Mouse (Mus musculus) liver, embryonic 12.5 days (tissue): ENCODE measurements at regions not wholly inside any gene's neighbourhood (a gene's known extent, or its start where the extent isn't known, plus 50 kb on each side); places are given as distances from the start of the nearest gene placed in this dataset.
"Not testable (repeated sequence)": the region's sequence is repeated elsewhere in the genome, so short reads cannot be mapped to it uniquely, and the experiment has no call there.

Experiments
- ATAC-seq: fragments of 200-750 bp; cut with Nextera tagmentation; 2 replicates; pipeline ENCODE4 v1.8.0; 2017; ENCODE audit warnings: moderate number of reproducible peaks, mild to moderate bottlenecking, moderate library complexity
- H3K27ac ChIP-seq: fragments of 300-500 bp; sonication (generic); 2 replicates; pipeline ENCODE4 v1.5.1; 2016; ENCODE audit warnings: mild to moderate bottlenecking
- H3K27me3 ChIP-seq: fragments of 300-500 bp; sonication (generic); replicated peaks from 2 replicates; pipeline ENCODE4 v1.6.1; 2016; ENCODE audit warnings: mild to moderate bottlenecking, moderate library complexity
- H3K36me3 ChIP-seq: fragments of 300-500 bp; sonication (generic); 2 replicates; pipeline ENCODE4 v1.6.1; 2016; ENCODE audit warnings: mild to moderate bottlenecking, moderate library complexity
- H3K4me1 ChIP-seq: fragments of 300-500 bp; sonication (generic); 2 replicates; pipeline ENCODE4 v1.6.1; 2016
- H3K4me2 ChIP-seq: fragments of 300-500 bp; sonication (generic); 2 replicates; pipeline ENCODE4 v1.6.1; 2016; ENCODE audit warnings: mild to moderate bottlenecking, moderate library complexity
- H3K4me3 ChIP-seq: fragments of 300-500 bp; sonication (generic); 2 replicates; pipeline ENCODE4 v1.5.1; 2016; ENCODE audit warnings: mild to moderate bottlenecking, moderate library complexity
- H3K9ac ChIP-seq: fragments of 300-500 bp; sonication (generic); 2 replicates; pipeline ENCODE4 v1.6.1; 2016; ENCODE audit warnings: mild to moderate bottlenecking, moderate library complexity
- H3K9me3 ChIP-seq: fragments of 300-500 bp; sonication (generic); replicated peaks from 2 replicates; pipeline ENCODE4 v1.6.1; 2016; ENCODE audit warnings: mild to moderate bottlenecking, moderate library complexity
- WGBS: fragments of 180-500 bp; shearing (Covaris S2); methylation state at CpG from one replicate; pipeline ENCODE4 v1.1.7; 2016; ENCODE audit not compliant: insufficient replicate concordance; 5-methylcytosine and 5-hydroxymethylcytosine counted together

- no peak for ATAC-seq
- Histone ChIP-seq H3K4me1 (no peaks in the 10 kb centered on the region), H3K4me2 (no peak overlapping the region), H3K27me3 (no peaks in the 10 kb centered on the region), H3K9ac (no peak overlapping the region), H3K9me3 (no peaks in the 10 kb centered on the region), H3K4me3 (no peak overlapping the region), H3K27ac (no peak overlapping the region), H3K36me3 (no peaks in the 10 kb centered on the region)
- 74% methylated on average over 3 of the region's 3 CpGs for WGBS
Measured at GRCm38 (mm10) chr10:56994969-56995368, 491.2 kb upstream of the Hsf2 start.

- Histone ChIP-seq H3K9ac (no peak overlapping the region), H3K4me1 (no peaks in the 10 kb centered on the region), H3K4me3 (no peak overlapping the region), H3K9me3 (no peaks in the 10 kb centered on the region), H3K27me3 (no peaks in the 10 kb centered on the region), H3K36me3 (no peaks in the 10 kb centered on the region), H3K4me2 (no peak overlapping the region), H3K27ac (no peak overlapping the region)
- ATAC-seq: no peak
- WGBS: 25% methylated on average over 16 of the region's 16 CpGs
Measured at GRCm38 (mm10) chr10:57000892-57001722, 485.1 kb upstream of the Hsf2 start.

- no peaks in the 10 kb centered on the region for H3K4me1 ChIP-seq
- no peak overlapping the region for H3K27ac ChIP-seq
- no peaks in the 10 kb centered on the region for H3K9me3 ChIP-seq
- WGBS: 52% methylated on average over 8 of the region's 8 CpGs
- no peak overlapping the region for H3K9ac ChIP-seq
- no peak overlapping the region for H3K4me3 ChIP-seq
- no peaks in the 10 kb centered on the region for H3K36me3 ChIP-seq
- ATAC-seq: no peak
- no peaks in the 10 kb centered on the region for H3K27me3 ChIP-seq
- H3K4me2 ChIP-seq: no peak overlapping the region
Measured at GRCm38 (mm10) chr10:57001723-57002110, 484.5 kb upstream of the Hsf2 start.

- Histone ChIP-seq H3K27ac (no peak overlapping the region), H3K36me3 (no peaks in the 10 kb centered on the region), H3K4me3 (no peak overlapping the region), H3K9ac (no peak overlapping the region), H3K4me2 (no peak overlapping the region), H3K27me3 (no peaks in the 10 kb centered on the region), H3K9me3 (no peaks in the 10 kb centered on the region), H3K4me1 (no peaks in the 10 kb centered on the region)
- WGBS: 65% methylated on average over 2 of the region's 2 CpGs
- ATAC-seq: no peak
Measured at GRCm38 (mm10) chr10:57037641-57038040, 448.5 kb upstream of the Hsf2 start.

- Histone ChIP-seq H3K9me3 (no peaks in the 10 kb centered on the region), H3K27ac (no peak overlapping the region), H3K36me3 (no peaks in the 10 kb centered on the region), H3K9ac (no peak overlapping the region), H3K27me3 (no peaks in the 10 kb centered on the region), H3K4me1 (no peaks in the 10 kb centered on the region), H3K4me2 (no peak overlapping the region), H3K4me3 (no peak overlapping the region)
- WGBS: 54% methylated on average over 5 of the region's 5 CpGs
- no peak for ATAC-seq
Measured at GRCm38 (mm10) chr10:57040201-57040600, 446.0 kb upstream of the Hsf2 start.

GRCm38 (mm10) chr10:57046021-57046420, 440.2 kb upstream of the Hsf2 start:
- ATAC-seq: no peak
- no peaks in the 10 kb centered on the region for H3K36me3 ChIP-seq
- WGBS: 61% methylated on average over 2 of the region's 2 CpGs

GRCm38 (mm10) chr10:57046891-57047290, 439.3 kb upstream of the Hsf2 start:
- Histone ChIP-seq H3K4me1 (no peaks in the 10 kb centered on the region), H3K27me3 (no peaks in the 10 kb centered on the region), H3K4me2 (no peak overlapping the region), H3K9me3 (no peaks in the 10 kb centered on the region), H3K36me3 (no peaks in the 10 kb centered on the region), H3K27ac (no peak overlapping the region), H3K9ac (no peak overlapping the region), H3K4me3 (no peak overlapping the region)
- 47% methylated on average over 2 of the region's 2 CpGs for WGBS
- ATAC-seq: no peak

More at GRCm38 (mm10) chr10:57046021-57046420, 440.2 kb upstream of the Hsf2 start:
- H3K9ac ChIP-seq: no peak overlapping the region
- H3K27ac ChIP-seq: no peak overlapping the region
- H3K27me3 ChIP-seq: no peaks in the 10 kb centered on the region
- H3K4me2 ChIP-seq: no peak overlapping the region
- no peaks in the 10 kb centered on the region for H3K4me1 ChIP-seq
- H3K4me3 ChIP-seq: no peak overlapping the region
- H3K9me3 ChIP-seq: no peaks in the 10 kb centered on the region

GRCm38 (mm10) chr10:57047719-57048118, 438.5 kb upstream of the Hsf2 start:
- Histone ChIP-seq H3K9me3 (no peaks in the 10 kb centered on the region), H3K9ac (no peak overlapping the region), H3K36me3 (no peaks in the 10 kb centered on the region), H3K4me1 (no peaks in the 10 kb centered on the region), H3K4me3 (no peak overlapping the region), H3K4me2 (no peak overlapping the region), H3K27ac (no peak overlapping the region), H3K27me3 (no peaks in the 10 kb centered on the region)
- no peak for ATAC-seq

GRCm38 (mm10) chr10:57053375-57053774, 432.8 kb upstream of the Hsf2 start:
- not testable (repeated sequence) for H3K4me3 ChIP-seq, H3K27me3 ChIP-seq, H3K36me3 ChIP-seq, H3K4me2 ChIP-seq, H3K4me1 ChIP-seq, H3K9ac ChIP-seq, H3K9me3 ChIP-seq, ATAC-seq, H3K27ac ChIP-seq
- 51% methylated on average over 2 of the region's 2 CpGs for WGBS

GRCm38 (mm10) chr10:57090131-57090530, 396.1 kb upstream of the Hsf2 start:
- no peak overlapping the region for H3K27ac ChIP-seq
- no peak overlapping the region for H3K4me2 ChIP-seq
- no peaks in the 10 kb centered on the region for H3K36me3 ChIP-seq
- H3K9ac ChIP-seq: no peak overlapping the region
- no peaks in the 10 kb centered on the region for H3K27me3 ChIP-seq
- no peak overlapping the region for H3K4me3 ChIP-seq
- 81% methylated on average over 2 of the region's 2 CpGs for WGBS
- H3K9me3 ChIP-seq: no peaks in the 10 kb centered on the region
- H3K4me1 ChIP-seq: no peaks in the 10 kb centered on the region
- no peak for ATAC-seq

- Histone ChIP-seq H3K9me3 (no peaks in the 10 kb centered on the region), H3K4me2 (no peak overlapping the region), H3K4me3 (no peak overlapping the region), H3K9ac (no peak overlapping the region), H3K27me3 (no peaks in the 10 kb centered on the region), H3K36me3 (no peaks in the 10 kb centered on the region), H3K4me1 (no peaks in the 10 kb centered on the region), H3K27ac (no peak overlapping the region)
- ATAC-seq: no peak
- 69% methylated on average over 3 of the region's 3 CpGs for WGBS
Measured at GRCm38 (mm10) chr10:57095920-57096319, 390.3 kb upstream of the Hsf2 start.

GRCm38 (mm10) chr10:57113359-57113758, 372.8 kb upstream of the Hsf2 start:
- WGBS: 63% methylated on average over 2 of the region's 2 CpGs
- no peak overlapping the region for H3K9ac ChIP-seq
- ATAC-seq: no peak

More at GRCm38 (mm10) chr10:57113359-57113758, 372.8 kb upstream of the Hsf2 start:
- Histone ChIP-seq H3K4me1 (no peaks in the 10 kb centered on the region), H3K4me3 (no peak overlapping the region), H3K9me3 (no peaks in the 10 kb centered on the region), H3K27me3 (no peaks in the 10 kb centered on the region), H3K36me3 (no peaks in the 10 kb centered on the region), H3K4me2 (no peak overlapping the region), H3K27ac (no peak overlapping the region)
